Mouse (Mus musculus) kidney, adult 10 weeks (tissue): ENCODE results near the gene Gm21738. TPM values are rescaled to one million over a fixed set of nuclear protein-coding genes. Genes with fewer than 3 reads are reported as not detected.

Experiments
- polyA plus RNA-seq: library from polyadenylated mRNA; stranded (reverse); fragments of 350-450 nt; fragmentation: Illumina TruSeq; extraction: RNeasy Lipid Tissue Mini Kit (QIAGEN cat#74804); gene quantifications from one replicate; pipeline ENCODE4 v1.2.3, GENCODE M21; 2014; ENCODE audit warnings: low read depth, low replicate concordance

The Gm21738 gene
- polyA plus RNA-seq, result not detected

GRCm38 (mm10) chr14:19418830-19419229 lies at the start of gene Gm21738:
Gm21738 (minus strand) TSS chr14:19418930.

Other genes with a start within 250 kb of the Gm21738 start
- gene Gm2244, start 131.0 kb upstream of the Gm21738 start, polyA plus RNA-seq, result not detected
- 0.44 TPM for gene Gm2237, start 166.2 kb upstream of the Gm21738 start, polyA plus RNA-seq
- gene Gm5458, start 183.7 kb upstream of the Gm21738 start, polyA plus RNA-seq, result not detected